Mouse (Mus musculus) kidney, postnatal 25 days (tissue): Measurements from ENCODE around the gene Mgat4b.
"Not testable (repeated sequence)": the region's sequence is repeated elsewhere in the genome, so short reads cannot be mapped to it uniquely, and the experiment has no call there.

Experiments
- DNase-seq, 2 experiments: peaks; one replicate each; pipeline ENCODE4 v3.0.0; 2021; ENCODE audit warnings: mixed read lengths in 2 of 2

The Mgat4b gene

GRCm38 (mm10) chr11:50210505-50211151 lies at the start of gene Mgat4b, which contains the start of gene Sqstm1:
Gene Mgat4b, plus strand, starts transcription at chr11:50210890.
Gene Sqstm1, minus strand, starts transcription at chr11:50210827.
- DNase-seq: peak; percentile 80 to 90

- DNase-seq: peak; percentile 71 to 81
Observed at GRCm38 (mm10) chr11:50161578-50162304, 48.9 kb upstream of the Mgat4b start.

GRCm38 (mm10) chr11:50162338-50163050 lies 48.2 kb upstream of the Mgat4b start:
- DNase-seq: peak in 1 of 2 experiments; percentile 68

- DNase-seq: no peak
Observed at GRCm38 (mm10) chr11:50168352-50168751, 42.3 kb upstream of the Mgat4b start.

- not testable (repeated sequence) for DNase-seq
Observed at GRCm38 (mm10) chr11:50174111-50174729, 36.5 kb upstream of the Mgat4b start, which contains the start of gene Mrnip. Gene Mrnip, plus strand, starts transcription at chr11:50174444.

- DNase-seq: peak; percentile 99
Observed at GRCm38 (mm10) chr11:50174730-50175187, 35.9 kb upstream of the Mgat4b start.

GRCm38 (mm10) chr11:50176351-50176750 lies 34.3 kb upstream of the Mgat4b start:
- DNase-seq: peak; percentile 82 to 89

GRCm38 (mm10) chr11:50177111-50177510 lies 33.6 kb upstream of the Mgat4b start:
- DNase-seq: no peak

GRCm38 (mm10) chr11:50178532-50179488 lies 31.9 kb upstream of the Mgat4b start:
- no peak for DNase-seq

GRCm38 (mm10) chr11:50180478-50181231 lies 30.0 kb upstream of the Mgat4b start:
- no peak for DNase-seq

GRCm38 (mm10) chr11:50182702-50183101 lies 28.0 kb upstream of the Mgat4b start:
- DNase-seq: no peak

GRCm38 (mm10) chr11:50184788-50185187 lies 25.9 kb upstream of the Mgat4b start:
- no peak for DNase-seq

- DNase-seq: peak; percentile 48 to 64
Observed at GRCm38 (mm10) chr11:50188682-50189081, 22.0 kb upstream of the Mgat4b start.

- peak in 1 of 2 experiments; percentile 31 for DNase-seq
Observed at GRCm38 (mm10) chr11:50190362-50190761, 20.3 kb upstream of the Mgat4b start.

GRCm38 (mm10) chr11:50192278-50192677 lies 18.4 kb upstream of the Mgat4b start:
- DNase-seq: no peak

- no peak for DNase-seq
Observed at GRCm38 (mm10) chr11:50194070-50194469, 16.6 kb upstream of the Mgat4b start.

GRCm38 (mm10) chr11:50194793-50195192 lies 15.9 kb upstream of the Mgat4b start:
- DNase-seq: no peak

GRCm38 (mm10) chr11:50197500-50197899 lies 13.2 kb upstream of the Mgat4b start:
- no peak for DNase-seq

- DNase-seq: no peak
Observed at GRCm38 (mm10) chr11:50198219-50198846, 12.4 kb upstream of the Mgat4b start.

- DNase-seq: no peak
Observed at GRCm38 (mm10) chr11:50198916-50199315, 11.8 kb upstream of the Mgat4b start.
